Mouse (Mus musculus) hindbrain, embryonic 16.5 days (tissue): ENCODE results near the gene Kif17. TPM values are rescaled to one million over a fixed set of nuclear protein-coding genes. Genes with fewer than 3 reads are reported as not detected.
A peak's percentile ranks its signal among the peaks of the same experiment; 100 is the strongest.

Source experiments
- ATAC-seq: fragments of 200-750 bp; cut with Nextera tagmentation; 2 replicates; pipeline ENCODE4 v1.8.0; 2017; ENCODE audit warnings: moderate TSS enrichment, moderate library complexity
- H3K27ac ChIP-seq: fragments of 300-500 bp; sonication (generic); 2 replicates; pipeline ENCODE4 v1.5.1; 2014; ENCODE audit warnings: low read depth, mild to moderate bottlenecking, control low read depth, low read length, moderate library complexity
- H3K27me3 ChIP-seq: fragments of 300-500 bp; sonication (generic); replicated peaks from 2 replicates; pipeline ENCODE4 v1.6.1; 2014; ENCODE audit warnings: low read length; ENCODE audit not compliant: control insufficient read depth, insufficient read depth
- H3K36me3 ChIP-seq: fragments of 300-500 bp; sonication (generic); 2 replicates; pipeline ENCODE4 v1.6.1; 2014; ENCODE audit warnings: mild to moderate bottlenecking, low read length, moderate library complexity, mixed read lengths; ENCODE audit not compliant: control insufficient read depth, insufficient read depth
- H3K4me1 ChIP-seq: fragments of 300-500 bp; sonication (generic); 2 replicates; pipeline ENCODE4 v1.6.1; 2014; ENCODE audit warnings: low read depth, low read length; ENCODE audit not compliant: control insufficient read depth, insufficient read depth
- H3K4me2 ChIP-seq: fragments of 300-500 bp; sonication (generic); 2 replicates; pipeline ENCODE4 v1.6.1; 2014; ENCODE audit warnings: mild to moderate bottlenecking, low read length, control low read depth, moderate library complexity
- H3K4me3 ChIP-seq: fragments of 300-500 bp; sonication (generic); 2 replicates; pipeline ENCODE4 v1.5.1; 2014; ENCODE audit warnings: mild to moderate bottlenecking, low read length, control low read depth, moderate library complexity
- H3K9ac ChIP-seq: fragments of 300-500 bp; sonication (generic); 2 replicates; pipeline ENCODE4 v1.6.1; 2014; ENCODE audit warnings: low read depth, mild to moderate bottlenecking, control low read depth, low read length, moderate library complexity
- H3K9me3 ChIP-seq: fragments of 300-500 bp; sonication (generic); 2 replicates; pipeline ENCODE4 v1.6.1; 2014; ENCODE audit warnings: mild to moderate bottlenecking, low read length, moderate library complexity; ENCODE audit not compliant: control insufficient read depth
- WGBS: fragments of 180-500 bp; shearing (Covaris S2); extraction: QIAGEN DNeasy Blood & Tissue Kit; methylation state at CpG from one replicate; pipeline ENCODE4 v1.1.7; 2014; 5-methylcytosine and 5-hydroxymethylcytosine counted together
- polyA plus RNA-seq: library from polyadenylated mRNA; unstranded; fragments of >200 nt; fragmentation: Nextera tagmentation; extraction: Ambion mirVana; gene quantifications from 2 replicates; pipeline ENCODE4 v1.2.1, GENCODE M21; 2015

The Kif17 gene
- polyA plus RNA-seq, 1 experiment from 2014 or later = 4.2 TPM

DNA sequence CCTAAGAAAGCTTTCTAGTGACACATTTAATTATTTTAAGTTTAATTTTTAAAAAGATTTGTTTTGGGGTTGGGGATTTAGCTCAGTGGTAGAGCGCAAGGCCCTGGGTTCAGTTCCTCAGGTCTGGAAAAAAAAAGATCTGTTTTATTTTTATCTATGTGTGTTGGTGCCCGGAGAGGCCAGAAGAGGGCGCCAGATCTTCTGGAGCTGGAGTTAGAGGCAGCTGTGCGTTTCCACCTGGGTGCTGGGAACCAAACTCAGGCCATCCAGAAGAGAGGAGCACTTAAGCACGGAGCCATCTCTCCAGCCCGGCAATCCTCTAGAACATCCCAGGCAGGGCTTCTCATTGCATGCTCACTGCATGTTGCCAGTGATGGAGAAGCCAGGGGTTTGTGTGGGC, 66.1 kb downstream of the Kif17 start:
- H3K9me3 ChIP-seq = no peaks in the 10 kb centered on the region
- WGBS = 87% methylated on average over 6 of the region's 6 CpGs
- peaks cover 30% of the 10 kb centered on the region for H3K36me3 ChIP-seq
- no peak for ATAC-seq
- no peak overlapping the region for H3K9ac ChIP-seq
- H3K4me2 ChIP-seq = no peak overlapping the region
- no peaks in the 10 kb centered on the region for H3K4me1 ChIP-seq
- H3K4me3 ChIP-seq = no peak overlapping the region
- no peak overlapping the region for H3K27ac ChIP-seq
- H3K27me3 ChIP-seq = no peaks in the 10 kb centered on the region

DNA sequence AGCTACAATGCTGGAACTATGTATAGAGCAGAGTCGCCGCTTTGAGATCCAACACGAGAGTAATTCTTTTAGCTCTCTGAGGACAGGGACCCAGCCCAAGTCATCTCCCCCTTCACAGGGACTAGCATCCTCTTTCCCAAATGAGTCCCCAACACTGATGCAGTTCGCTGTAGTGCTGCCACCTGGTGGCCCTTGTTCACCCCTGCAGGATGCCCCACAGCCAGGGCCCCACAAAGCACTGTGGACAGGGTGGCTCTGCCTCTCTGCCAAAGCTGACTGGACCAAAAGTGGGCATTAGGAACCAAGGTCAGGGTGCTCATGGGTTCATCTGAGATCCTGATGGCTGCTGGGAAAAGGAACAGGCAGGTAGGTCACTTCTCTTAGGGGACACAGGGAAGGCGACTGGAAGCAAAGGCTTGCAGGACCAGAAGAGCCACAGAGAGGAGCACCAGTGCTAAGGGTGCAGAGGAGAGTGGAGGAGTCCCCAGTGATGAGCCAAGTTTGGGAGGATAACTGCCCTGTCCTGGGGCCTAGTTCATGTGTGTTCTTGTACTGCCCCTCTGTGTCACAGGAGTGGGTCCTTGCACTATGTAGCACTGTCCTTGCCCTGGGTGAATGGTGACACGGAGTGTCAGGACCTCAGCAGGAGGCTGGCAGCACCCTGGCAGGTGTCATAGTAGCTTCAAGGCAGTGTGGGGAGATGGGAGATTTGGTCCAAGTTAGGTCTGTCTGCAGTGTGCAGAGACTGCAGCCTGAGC, 68.5 kb downstream of the Kif17 start:
- 53% methylated on average over 6 of the region's 6 CpGs for WGBS
- no peaks in the 10 kb centered on the region for H3K27me3 ChIP-seq
- H3K9me3 ChIP-seq = no peaks in the 10 kb centered on the region
- no peak overlapping the region for H3K4me3 ChIP-seq
- peaks cover 8% of the 10 kb centered on the region for H3K4me1 ChIP-seq
- no peak overlapping the region for H3K9ac ChIP-seq
- peak; percentile 46 for ATAC-seq
- H3K36me3 ChIP-seq = peaks cover 12% of the 10 kb centered on the region
- no peak overlapping the region for H3K27ac ChIP-seq
- no peak overlapping the region for H3K4me2 ChIP-seq

DNA sequence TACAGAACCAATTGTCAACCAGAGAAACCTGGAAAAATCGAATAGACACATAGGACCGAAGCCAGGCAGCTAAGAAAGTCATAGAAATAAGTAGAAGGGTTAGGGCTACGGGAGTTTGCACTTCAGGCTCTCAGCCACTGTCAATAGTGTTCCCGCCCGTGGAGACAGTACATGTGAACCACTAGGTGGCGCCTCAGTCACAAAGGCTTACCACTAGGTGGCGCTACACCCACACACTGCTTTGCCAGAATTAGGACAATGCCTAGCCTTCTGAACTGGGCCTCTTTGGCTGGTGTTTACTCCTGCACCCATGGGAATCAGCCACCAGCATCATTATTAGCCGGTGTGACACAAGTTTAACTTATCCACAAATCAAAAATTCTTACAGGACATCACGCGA, 69.3 kb downstream of the Kif17 start:
- H3K4me2 ChIP-seq = no peak overlapping the region
- H3K9ac ChIP-seq = no peak overlapping the region
- no peaks in the 10 kb centered on the region for H3K9me3 ChIP-seq
- H3K36me3 ChIP-seq = peaks cover 6% of the 10 kb centered on the region
- H3K27ac ChIP-seq = no peak overlapping the region
- ATAC-seq = peak; percentile 30; the same call in 1 of the 2 replicates
- 32% methylated on average over 10 of the region's 10 CpGs for WGBS
- peaks cover 16% of the 10 kb centered on the region for H3K4me1 ChIP-seq
- no peaks in the 10 kb centered on the region for H3K27me3 ChIP-seq
- H3K4me3 ChIP-seq = no peak overlapping the region

DNA sequence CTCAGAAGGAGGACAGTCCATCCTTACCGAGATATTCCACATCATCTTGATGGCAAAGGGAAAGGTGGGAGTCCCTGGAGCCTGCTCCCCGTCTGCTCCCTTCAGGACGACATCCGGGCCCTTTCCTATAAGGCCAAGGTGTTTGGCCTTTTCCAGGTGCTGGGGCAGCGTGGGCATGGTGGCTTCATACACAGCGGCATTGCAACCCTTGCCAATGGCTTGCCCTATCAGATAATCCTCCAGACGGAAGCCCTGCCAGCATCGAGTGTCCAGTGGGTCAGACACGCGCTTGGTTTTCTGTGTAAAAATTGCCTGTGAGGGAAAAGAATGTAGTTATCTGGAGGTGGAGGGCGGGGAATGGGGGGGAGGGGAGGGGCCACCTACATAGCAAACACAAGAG, 70.5 kb downstream of the Kif17 start:
- Histone ChIP-seq H3K4me3 (no peak overlapping the region), H3K4me2 (no peak overlapping the region), H3K4me1 (peaks cover 19% of the 10 kb centered on the region), H3K27ac (no peak overlapping the region), H3K27me3 (no peaks in the 10 kb centered on the region), H3K9ac (no peak overlapping the region), H3K36me3 (peaks cover 4% of the 10 kb centered on the region), H3K9me3 (no peaks in the 10 kb centered on the region)
- no peak for ATAC-seq
- WGBS = 86% methylated on average over 11 of the region's 11 CpGs

DNA sequence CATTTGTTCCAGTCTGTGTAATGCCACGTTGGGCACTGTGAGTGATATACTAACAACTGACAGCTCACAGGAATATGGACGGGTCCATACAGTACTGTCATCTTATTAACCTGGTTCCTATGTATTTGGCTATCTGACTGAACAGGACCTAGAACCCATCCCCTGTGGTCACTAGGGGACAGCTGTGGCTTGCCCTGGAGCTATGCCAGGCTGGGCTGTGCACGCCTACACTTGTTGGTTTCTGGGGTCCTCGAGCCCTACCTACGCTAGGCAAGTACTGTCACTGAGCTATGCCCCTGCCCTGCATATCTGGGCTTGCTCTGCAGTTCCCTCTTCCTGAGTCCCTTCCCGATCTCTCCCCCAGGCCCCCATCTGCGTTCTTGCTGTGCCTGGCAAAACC, 71.3 kb downstream of the Kif17 start:
- Histone ChIP-seq H3K9ac (no peak overlapping the region), H3K27me3 (no peaks in the 10 kb centered on the region), H3K4me2 (no peak overlapping the region), H3K4me3 (no peak overlapping the region), H3K9me3 (no peaks in the 10 kb centered on the region), H3K27ac (no peak overlapping the region), H3K4me1 (peaks cover 19% of the 10 kb centered on the region), H3K36me3 (peaks cover 2% of the 10 kb centered on the region)
- 76% methylated on average over 7 of the region's 7 CpGs for WGBS
- ATAC-seq = no peak

DNA sequence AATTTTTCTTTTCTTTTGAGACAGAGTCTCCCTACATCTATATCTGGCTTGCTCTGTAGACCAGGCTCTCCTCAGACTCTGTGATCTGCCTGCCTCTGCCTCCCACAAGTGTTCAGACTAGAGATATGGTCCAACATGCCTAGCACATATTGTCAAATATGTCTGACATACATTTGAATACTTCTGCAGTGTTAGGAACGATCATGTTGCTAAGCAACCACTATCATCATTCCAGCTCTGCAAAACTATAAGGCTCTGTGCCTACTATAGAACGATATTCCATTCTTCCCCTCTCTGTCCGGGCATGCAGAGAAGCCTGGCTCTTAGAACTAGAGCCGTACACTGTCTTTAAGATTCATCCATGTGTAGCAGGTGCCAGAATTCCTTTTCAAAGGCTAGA, 72.5 kb downstream of the Kif17 start:
- H3K4me2 ChIP-seq = no peak overlapping the region
- H3K4me1 ChIP-seq = peaks cover 19% of the 10 kb centered on the region
- H3K36me3 ChIP-seq = no peaks in the 10 kb centered on the region
- 0 out of 2 replicates have a peak overlapping the region, but pooled peaks have one; percentile 4 for H3K27ac ChIP-seq
- no peak for ATAC-seq
- WGBS = 11% methylated on average over 4 of the region's 4 CpGs
- no peaks in the 10 kb centered on the region for H3K9me3 ChIP-seq
- no peaks in the 10 kb centered on the region for H3K27me3 ChIP-seq
- no peak overlapping the region for H3K9ac ChIP-seq
- H3K4me3 ChIP-seq = no peak overlapping the region

DNA sequence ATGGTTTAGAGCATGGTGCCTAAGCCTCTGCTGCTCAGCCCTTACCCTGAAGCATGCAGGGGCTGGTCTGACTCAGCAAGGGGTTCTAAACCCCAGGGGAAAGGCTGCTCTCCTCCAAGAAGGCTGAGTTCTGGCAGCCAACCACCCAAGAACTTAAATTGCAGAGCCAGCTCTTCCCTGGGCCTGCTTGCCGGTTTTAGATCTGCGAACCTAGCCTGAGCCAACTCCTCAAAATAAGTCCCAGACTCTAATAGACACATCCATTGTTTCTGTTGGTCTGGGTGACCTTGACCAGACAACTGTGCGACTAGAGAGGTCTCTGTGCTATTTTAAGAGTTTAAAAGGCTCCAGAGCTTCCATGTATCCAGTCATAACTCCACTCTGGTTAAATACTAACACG, 73.5 kb downstream of the Kif17 start:
- no peak for ATAC-seq
- peak overlapping the region; percentile 25; the same call in 1 of the 2 replicates for H3K27ac ChIP-seq
- 72% methylated on average over 4 of the region's 4 CpGs for WGBS
- H3K36me3 ChIP-seq = no peaks in the 10 kb centered on the region
- H3K9ac ChIP-seq = no peak overlapping the region; the same call in 1 of the 2 replicates
- no peaks in the 10 kb centered on the region for H3K27me3 ChIP-seq
- H3K4me1 ChIP-seq = peaks cover 19% of the 10 kb centered on the region
- no peaks in the 10 kb centered on the region for H3K9me3 ChIP-seq
- H3K4me3 ChIP-seq = no peak overlapping the region
- H3K4me2 ChIP-seq = no peak overlapping the region

DNA sequence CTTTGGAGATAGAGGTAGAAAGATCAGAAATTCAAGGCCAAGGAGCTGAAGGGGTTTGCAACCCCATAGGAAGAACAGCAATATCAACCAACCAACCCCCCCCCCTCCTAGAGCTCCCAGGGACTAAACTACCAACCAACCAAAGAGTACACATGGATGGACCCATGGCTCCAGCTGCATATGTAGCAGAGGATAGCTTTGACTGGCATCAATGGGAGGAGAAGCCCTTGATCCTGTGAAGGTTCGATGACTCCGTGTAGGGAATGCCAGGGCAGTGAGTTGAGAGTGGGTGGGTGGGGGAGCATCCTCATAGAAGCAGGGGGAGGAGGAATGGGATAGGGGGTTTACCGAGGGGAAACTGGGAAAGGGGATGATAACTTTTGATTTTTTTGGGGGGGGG, 74.2 kb downstream of the Kif17 start:
- Histone ChIP-seq H3K9ac (no peak overlapping the region), H3K4me2 (no peak overlapping the region), H3K36me3 (no peaks in the 10 kb centered on the region), H3K27ac (no peak overlapping the region), H3K9me3 (no peaks in the 10 kb centered on the region), H3K4me1 (peaks cover 19% of the 10 kb centered on the region), H3K27me3 (no peaks in the 10 kb centered on the region), H3K4me3 (no peak overlapping the region)
- WGBS = 96% methylated on average over 3 of the region's 3 CpGs
- ATAC-seq = no peak

DNA sequence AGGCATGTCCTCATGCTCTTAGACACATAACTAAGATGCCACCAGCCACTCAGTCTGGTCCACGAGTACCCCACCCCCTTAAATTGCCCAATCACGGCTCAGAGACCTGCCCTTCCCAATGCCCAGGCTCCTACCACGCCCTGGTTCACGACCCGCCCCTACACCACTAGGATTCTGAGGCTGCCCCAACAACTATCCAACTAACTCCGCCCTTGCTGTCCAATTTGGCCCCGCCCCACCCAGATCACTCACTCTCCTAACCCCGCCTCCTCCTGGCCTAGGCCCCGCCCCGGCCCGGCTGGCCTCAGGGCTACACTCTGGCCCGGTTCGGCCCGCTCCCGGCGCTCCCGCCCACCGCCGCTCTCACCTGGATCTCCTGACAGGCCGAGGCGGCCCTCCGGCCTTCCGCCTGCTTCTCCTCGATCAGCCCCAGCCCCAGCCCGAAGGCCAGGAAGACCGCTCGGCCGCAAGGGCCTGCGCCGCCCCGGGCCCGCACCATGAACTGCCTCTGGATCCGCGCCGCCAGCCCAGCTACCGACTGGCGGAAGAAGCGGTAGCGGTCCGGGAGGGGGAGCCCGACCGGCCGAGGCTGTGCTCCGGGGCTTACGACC, 75.3 kb downstream of the Kif17 start:
- under 1% methylated on average over 42 of the region's 45 CpGs for WGBS
- ATAC-seq = peak; percentile 87
- Histone ChIP-seq H3K4me3 (peak overlapping the region; percentile 84), H3K27ac (peak overlapping the region; percentile 93), H3K27me3 (no peaks in the 10 kb centered on the region), H3K9me3 (no peaks in the 10 kb centered on the region), H3K9ac (peak overlapping the region; percentile 81), H3K4me2 (peak overlapping the region; percentile 69), H3K36me3 (no peaks in the 10 kb centered on the region), H3K4me1 (peaks cover 19% of the 10 kb centered on the region)
